Mouse (Mus musculus): Measurements from ENCODE around the gene Dmpk. TPM values are rescaled to one million over a fixed set of nuclear protein-coding genes. Genes with fewer than 3 reads are reported as not detected.
A peak's percentile ranks its signal among the peaks of the same experiment; 100 is the strongest.
"Not testable (repeated sequence)": the region's sequence is repeated elsewhere in the genome, so short reads cannot be mapped to it uniquely, and the experiment has no call there.

The Dmpk gene
- polyA plus RNA-seq, 1 experiment from 2014 or later: 16.4 TPM

GRCm38 (mm10) chr7:19054777-19055076 lies 28.9 kb upstream of the Dmpk start:
- H3K9ac ChIP-seq: 0 out of 2 replicates have a peak overlapping the region, but pooled peaks have one; percentile 27
- ATAC-seq (ENCODE audit: insufficient number of reproducible peaks, low FRiP score): no peak
- peak overlapping the region; percentile 14; the same call in 1 of the 2 replicates for H3K4me3 ChIP-seq
- H3K4me1 ChIP-seq (replicated peaks): 0 out of 2 replicates have a peak, but pooled peaks cover 8% of the 10 kb centered on the region
- peaks cover 7% of the 10 kb centered on the region; the same call in 1 of the 2 replicates for H3K9me3 ChIP-seq (replicated peaks)
- WGBS: 72% methylated on average over 9 of the region's 9 CpGs
- H3K27ac ChIP-seq (ENCODE audit: poor library complexity, severe bottlenecking): no peak overlapping the region
- no peaks in the 10 kb centered on the region for H3K27me3 ChIP-seq (replicated peaks)
- H3K4me2 ChIP-seq: peak overlapping the region; percentile 56
- peaks cover 49% of the 10 kb centered on the region for H3K36me3 ChIP-seq

- peaks cover 7% of the 10 kb centered on the region; the same call in 1 of the 2 replicates for H3K9me3 ChIP-seq (replicated peaks)
- H3K4me3 ChIP-seq: no peak overlapping the region
- 0 out of 2 replicates have a peak, but pooled peaks cover 8% of the 10 kb centered on the region for H3K4me1 ChIP-seq (replicated peaks)
- H3K27me3 ChIP-seq (replicated peaks): no peaks in the 10 kb centered on the region
- H3K9ac ChIP-seq: no peak overlapping the region
- no peak for ATAC-seq (ENCODE audit: insufficient number of reproducible peaks, low FRiP score)
- H3K36me3 ChIP-seq: peaks cover 45% of the 10 kb centered on the region
- no peak overlapping the region for H3K4me2 ChIP-seq
- WGBS: 87% methylated on average over 8 of the region's 8 CpGs
- H3K27ac ChIP-seq (ENCODE audit: poor library complexity, severe bottlenecking): no peak overlapping the region
Measured at GRCm38 (mm10) chr7:19055108-19055507, 28.5 kb upstream of the Dmpk start.

GRCm38 (mm10) chr7:19057405-19057804 lies 26.2 kb upstream of the Dmpk start:
- 0 out of 2 replicates have a peak, but pooled peaks cover 8% of the 10 kb centered on the region for H3K4me1 ChIP-seq (replicated peaks)
- H3K9me3 ChIP-seq (replicated peaks): peaks cover 7% of the 10 kb centered on the region; the same call in 1 of the 2 replicates
- H3K27ac ChIP-seq (ENCODE audit: poor library complexity, severe bottlenecking): no peak overlapping the region
- H3K27me3 ChIP-seq (replicated peaks): no peaks in the 10 kb centered on the region
- no peak overlapping the region for H3K9ac ChIP-seq
- ATAC-seq (ENCODE audit: insufficient number of reproducible peaks, low FRiP score): no peak
- H3K36me3 ChIP-seq: peaks cover 24% of the 10 kb centered on the region
- H3K4me3 ChIP-seq: no peak overlapping the region
- H3K4me2 ChIP-seq: no peak overlapping the region
- WGBS: 75% methylated on average over 10 of the region's 10 CpGs

GRCm38 (mm10) chr7:19065896-19066295 lies 17.8 kb upstream of the Dmpk start:
- Histone ChIP-seq H3K36me3 (no peaks in the 10 kb centered on the region), H3K27ac (ENCODE audit: poor library complexity, severe bottlenecking) (no peak overlapping the region), H3K4me2 (no peak overlapping the region), H3K4me3 (peak overlapping the region; percentile 4; the same call in 1 of the 2 replicates), H3K27me3 (replicated peaks) (peaks cover 49% of the 10 kb centered on the region), H3K4me1 (replicated peaks) (no peaks in the 10 kb centered on the region), H3K9ac (0 out of 2 replicates have a peak overlapping the region, but pooled peaks have one; percentile 2), H3K9me3 (replicated peaks) (peaks cover 10% of the 10 kb centered on the region; the same call in 1 of the 2 replicates)
- WGBS: 47% methylated on average over 13 of the region's 13 CpGs
- ATAC-seq (ENCODE audit: insufficient number of reproducible peaks, low FRiP score): no peak

GRCm38 (mm10) chr7:19067063-19067462 lies 16.6 kb upstream of the Dmpk start:
- H3K9ac ChIP-seq: no peak overlapping the region
- H3K9me3 ChIP-seq (replicated peaks): peaks cover 10% of the 10 kb centered on the region; the same call in 1 of the 2 replicates
- no peaks in the 10 kb centered on the region for H3K4me1 ChIP-seq (replicated peaks)
- no peak overlapping the region for H3K4me3 ChIP-seq
- H3K27ac ChIP-seq (ENCODE audit: poor library complexity, severe bottlenecking): no peak overlapping the region
- H3K36me3 ChIP-seq: no peaks in the 10 kb centered on the region
- WGBS: 42% methylated on average over 14 of the region's 14 CpGs
- no peak for ATAC-seq (ENCODE audit: insufficient number of reproducible peaks, low FRiP score)
- no peak overlapping the region for H3K4me2 ChIP-seq
- H3K27me3 ChIP-seq (replicated peaks): peaks cover 49% of the 10 kb centered on the region

- H3K4me2 ChIP-seq: no peak overlapping the region
- H3K9ac ChIP-seq: no peak overlapping the region
- ATAC-seq (ENCODE audit: insufficient number of reproducible peaks, low FRiP score): no peak
- no peaks in the 10 kb centered on the region for H3K36me3 ChIP-seq
- peaks cover 10% of the 10 kb centered on the region; the same call in 1 of the 2 replicates for H3K9me3 ChIP-seq (replicated peaks)
- WGBS: 46% methylated on average over 14 of the region's 14 CpGs
- no peaks in the 10 kb centered on the region for H3K4me1 ChIP-seq (replicated peaks)
- H3K27me3 ChIP-seq (replicated peaks): peaks cover 49% of the 10 kb centered on the region
- H3K27ac ChIP-seq (ENCODE audit: poor library complexity, severe bottlenecking): no peak overlapping the region
- no peak overlapping the region for H3K4me3 ChIP-seq
Measured at GRCm38 (mm10) chr7:19067935-19068334, 15.7 kb upstream of the Dmpk start.

GRCm38 (mm10) chr7:19068707-19069106 lies 14.9 kb upstream of the Dmpk start:
- Histone ChIP-seq H3K27me3 (replicated peaks) (peaks cover 47% of the 10 kb centered on the region), H3K4me3 (no peak overlapping the region), H3K27ac (ENCODE audit: poor library complexity, severe bottlenecking) (no peak overlapping the region), H3K4me1 (replicated peaks) (no peaks in the 10 kb centered on the region), H3K9me3 (replicated peaks) (peaks cover 10% of the 10 kb centered on the region; the same call in 1 of the 2 replicates), H3K9ac (no peak overlapping the region), H3K36me3 (no peaks in the 10 kb centered on the region), H3K4me2 (no peak overlapping the region)
- 3% methylated on average over 2 of the region's 2 CpGs for WGBS
- ATAC-seq (ENCODE audit: insufficient number of reproducible peaks, low FRiP score): no peak

GRCm38 (mm10) chr7:19069500-19069899 lies 14.1 kb upstream of the Dmpk start:
- no peaks in the 10 kb centered on the region for H3K4me1 ChIP-seq (replicated peaks)
- peaks cover 10% of the 10 kb centered on the region; the same call in 1 of the 2 replicates for H3K9me3 ChIP-seq (replicated peaks)
- no peak overlapping the region for H3K9ac ChIP-seq
- no peak for ATAC-seq (ENCODE audit: insufficient number of reproducible peaks, low FRiP score)
- H3K4me3 ChIP-seq: no peak overlapping the region
- no peak overlapping the region for H3K4me2 ChIP-seq
- no peak overlapping the region for H3K27ac ChIP-seq (ENCODE audit: poor library complexity, severe bottlenecking)
- no peaks in the 10 kb centered on the region for H3K36me3 ChIP-seq
- WGBS: 49% methylated on average over 3 of the region's 3 CpGs
- H3K27me3 ChIP-seq (replicated peaks): peaks cover 39% of the 10 kb centered on the region

GRCm38 (mm10) chr7:19071024-19071423 lies 12.6 kb upstream of the Dmpk start:
- 53% methylated on average over 3 of the region's 3 CpGs for WGBS
- H3K4me3 ChIP-seq; H3K27ac ChIP-seq (ENCODE audit: poor library complexity, severe bottlenecking); H3K9ac ChIP-seq; ATAC-seq (ENCODE audit: insufficient number of reproducible peaks, low FRiP score); H3K4me2 ChIP-seq; H3K36me3 ChIP-seq; H3K4me1 ChIP-seq (replicated peaks); H3K9me3 ChIP-seq (replicated peaks): not testable (repeated sequence)
- H3K27me3 ChIP-seq (replicated peaks): peaks cover 24% of the 10 kb centered on the region

GRCm38 (mm10) chr7:19073504-19073903 lies 10.1 kb upstream of the Dmpk start:
- WGBS: 72% methylated on average over 9 of the region's 9 CpGs
- peaks cover 7% of the 10 kb centered on the region for H3K36me3 ChIP-seq
- H3K4me2 ChIP-seq: no peak overlapping the region
- no peak overlapping the region for H3K9ac ChIP-seq
- no peaks in the 10 kb centered on the region for H3K27me3 ChIP-seq (replicated peaks)
- no peaks in the 10 kb centered on the region; the same call in 1 of the 2 replicates for H3K9me3 ChIP-seq (replicated peaks)
- H3K4me1 ChIP-seq (replicated peaks): peaks cover 24% of the 10 kb centered on the region
- H3K4me3 ChIP-seq: no peak overlapping the region
- no peak overlapping the region for H3K27ac ChIP-seq (ENCODE audit: poor library complexity, severe bottlenecking)
- ATAC-seq (ENCODE audit: insufficient number of reproducible peaks, low FRiP score): no peak

- Histone ChIP-seq H3K4me2 (no peak overlapping the region), H3K27me3 (replicated peaks) (no peaks in the 10 kb centered on the region), H3K27ac (ENCODE audit: poor library complexity, severe bottlenecking) (no peak overlapping the region), H3K9ac (no peak overlapping the region), H3K4me1 (replicated peaks) (peaks cover 30% of the 10 kb centered on the region), H3K9me3 (replicated peaks) (no peaks in the 10 kb centered on the region; the same call in 1 of the 2 replicates), H3K4me3 (no peak overlapping the region), H3K36me3 (peaks cover 17% of the 10 kb centered on the region)
- 87% methylated on average over 6 of the region's 6 CpGs for WGBS
- ATAC-seq (ENCODE audit: insufficient number of reproducible peaks, low FRiP score): no peak
Measured at GRCm38 (mm10) chr7:19074494-19074893, 9.2 kb upstream of the Dmpk start.

- Histone ChIP-seq H3K4me3 (peak overlapping the region; percentile 34), H3K9ac (0 out of 2 replicates have a peak overlapping the region, but pooled peaks have one; percentile 43), H3K9me3 (replicated peaks) (no peaks in the 10 kb centered on the region; the same call in 1 of the 2 replicates), H3K27ac (ENCODE audit: poor library complexity, severe bottlenecking) (no peak overlapping the region), H3K4me2 (peak overlapping the region; percentile 95), H3K4me1 (replicated peaks) (peaks cover 34% of the 10 kb centered on the region), H3K27me3 (replicated peaks) (no peaks in the 10 kb centered on the region), H3K36me3 (peaks cover 24% of the 10 kb centered on the region)
- WGBS: 50% methylated on average over 5 of the region's 5 CpGs
- no peak for ATAC-seq (ENCODE audit: insufficient number of reproducible peaks, low FRiP score)
Measured at GRCm38 (mm10) chr7:19075231-19075630, 8.4 kb upstream of the Dmpk start.
